Mouse (Mus musculus): ENCODE measurements at regions not wholly inside any gene's neighbourhood (a gene's known extent, or its start where the extent isn't known, plus 50 kb on each side); places are given as distances from the start of the nearest gene placed in this dataset.

DNA sequence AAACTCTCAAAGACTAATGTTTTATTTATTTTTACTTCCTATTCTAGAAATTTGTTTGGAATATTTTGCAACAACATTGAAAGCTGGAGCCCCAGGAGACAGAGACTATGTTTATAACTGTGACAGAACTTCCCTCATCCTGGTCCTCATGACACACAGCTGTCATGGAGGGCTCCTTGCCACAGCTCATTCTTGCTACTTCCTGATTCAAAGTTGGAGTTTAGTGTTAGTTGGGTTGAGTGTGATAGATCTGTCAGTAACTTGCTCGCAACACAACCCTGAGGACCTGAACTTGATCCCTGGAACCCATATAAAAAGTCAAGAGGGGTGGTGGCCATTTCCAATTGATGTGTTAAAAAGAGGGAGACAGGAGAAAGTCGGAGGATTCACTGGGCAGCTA, 328.3 kb upstream of the Nox3 start:
- TF ChIP-seq GATA1 (IDR thresholded peaks at IDR 0.05; ENCODE audit: borderline replicate concordance, low read length) (no peak), FLI1 (IDR thresholded peaks at IDR 0.05; ENCODE audit: low read length) (no peak)
